Mouse (Mus musculus) layer of hippocampus, postnatal 36 days (tissue): ENCODE results near the gene Taf15. TPM values are rescaled to one million over a fixed set of nuclear protein-coding genes. Genes with fewer than 3 reads are reported as not detected.

Experiments
- DNase-seq, 2 experiments: peaks; one replicate each; pipeline ENCODE4 v3.0.0; 2022
- total RNA-seq, 2 experiments: library from RNA; stranded (reverse); gene quantifications; 2 replicates each; pipeline ENCODE4 v1.2.3; 2021

Taf15 gene
- total RNA-seq, 2 experiments from 2014 or later: 75.0 to 77.4 TPM

GRCm38 (mm10) chr11:83457912-83458601 lies 14.8 kb upstream of the Taf15 start:
- no peak for DNase-seq

DNA sequence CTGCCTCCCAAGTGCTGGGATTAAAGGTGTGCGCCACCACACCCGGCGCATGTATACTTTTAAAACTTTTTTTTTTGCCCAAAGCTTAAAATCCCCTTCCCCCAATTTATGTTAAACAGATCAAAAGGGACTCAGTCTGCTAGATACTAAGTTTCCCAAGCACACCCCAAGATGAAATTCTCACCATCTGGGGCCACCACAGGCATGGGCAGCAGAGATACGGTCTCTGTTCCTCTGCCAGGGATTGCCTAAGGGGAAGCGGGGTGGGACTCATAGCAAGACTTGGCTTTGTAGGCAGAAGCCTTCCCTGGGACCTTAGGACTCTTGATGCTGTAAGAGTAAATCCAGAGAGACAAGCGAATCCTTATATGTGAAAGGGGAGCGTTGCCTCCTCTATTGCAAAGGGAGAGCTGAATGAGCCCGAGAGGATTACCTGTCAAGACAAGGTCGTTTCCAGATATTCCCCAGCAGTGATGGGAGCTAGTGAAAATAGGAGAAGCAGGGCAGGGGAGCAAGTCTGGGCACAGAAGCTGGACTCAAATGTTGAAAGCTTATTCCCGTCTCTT lies 11.3 kb upstream of the Taf15 start:
- no peak for DNase-seq

GRCm38 (mm10) chr11:83462711-83463244 lies 10.1 kb upstream of the Taf15 start, which contains the start of gene Mmp28:
TSS of gene Mmp28 (minus strand) at chr11:83463071.
- DNase-seq: no peak

GRCm38 (mm10) chr11:83465976-83466375 lies 6.9 kb upstream of the Taf15 start:
- DNase-seq: no peak

DNA sequence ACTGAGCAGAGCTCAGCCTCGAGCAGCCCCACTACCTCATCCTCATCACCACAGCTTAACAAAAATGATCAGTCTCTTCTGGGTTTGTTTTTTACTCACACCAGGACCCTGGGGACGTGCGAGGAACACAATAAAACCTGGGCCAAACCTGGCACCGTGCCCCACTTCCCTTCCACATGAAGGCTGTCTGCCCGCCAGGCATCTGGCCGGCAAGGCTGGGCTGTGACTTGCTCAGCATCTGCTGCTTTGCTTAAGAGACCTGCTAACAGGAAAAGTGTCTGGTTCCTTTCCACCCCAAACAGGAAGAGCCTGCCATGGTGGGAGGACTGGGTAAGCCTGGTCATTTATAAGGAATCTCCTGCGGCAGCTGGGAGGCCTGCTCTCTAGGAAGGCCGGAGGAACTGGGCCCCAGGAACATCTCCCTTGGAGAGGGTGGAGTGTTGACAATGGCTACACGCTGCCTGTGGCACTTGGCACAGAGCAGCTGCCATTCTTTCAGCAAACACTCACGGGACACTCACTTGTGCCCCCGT lies 5.7 kb upstream of the Taf15 start:
- DNase-seq: no peak

DNA sequence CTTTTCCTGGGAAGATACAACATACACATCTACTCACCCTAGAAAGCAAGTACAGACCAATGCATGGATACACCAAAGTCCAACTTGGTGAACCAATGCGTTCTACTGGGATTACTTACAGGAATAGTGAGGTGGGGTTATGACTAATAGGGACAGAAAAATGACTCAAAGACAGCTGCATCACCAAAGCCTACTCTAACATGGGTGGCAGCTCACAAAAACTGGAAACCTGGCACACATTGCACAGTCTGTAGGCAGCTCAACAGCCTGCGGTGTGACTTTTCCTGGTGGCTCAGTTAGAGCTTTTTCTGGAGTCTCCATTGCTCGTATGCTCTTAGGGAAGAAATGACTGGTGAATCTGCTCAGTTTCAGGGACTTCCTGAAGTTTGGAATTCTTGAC lies 4.1 kb upstream of the Taf15 start:
- no peak for DNase-seq

DNA sequence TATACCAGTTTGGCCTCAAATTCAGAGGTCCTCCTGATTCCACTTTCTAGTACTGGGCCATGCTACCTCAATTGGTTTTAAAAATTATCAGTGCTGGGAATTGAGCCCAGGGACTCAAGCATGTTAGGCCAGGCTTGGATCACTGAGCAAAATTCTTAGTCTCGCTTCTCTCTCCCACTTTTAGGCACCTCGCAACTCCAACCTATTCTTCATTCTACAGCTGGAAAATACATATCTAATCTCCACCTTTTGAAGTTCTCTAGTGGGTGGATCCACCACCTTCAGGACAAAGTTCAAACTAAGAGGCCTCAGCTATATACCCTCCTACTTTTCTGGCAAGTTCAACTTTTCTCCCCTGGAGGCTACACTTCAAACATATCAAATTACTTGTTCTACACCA lies 1.1 kb upstream of the Taf15 start:
- DNase-seq: no peak

DNA sequence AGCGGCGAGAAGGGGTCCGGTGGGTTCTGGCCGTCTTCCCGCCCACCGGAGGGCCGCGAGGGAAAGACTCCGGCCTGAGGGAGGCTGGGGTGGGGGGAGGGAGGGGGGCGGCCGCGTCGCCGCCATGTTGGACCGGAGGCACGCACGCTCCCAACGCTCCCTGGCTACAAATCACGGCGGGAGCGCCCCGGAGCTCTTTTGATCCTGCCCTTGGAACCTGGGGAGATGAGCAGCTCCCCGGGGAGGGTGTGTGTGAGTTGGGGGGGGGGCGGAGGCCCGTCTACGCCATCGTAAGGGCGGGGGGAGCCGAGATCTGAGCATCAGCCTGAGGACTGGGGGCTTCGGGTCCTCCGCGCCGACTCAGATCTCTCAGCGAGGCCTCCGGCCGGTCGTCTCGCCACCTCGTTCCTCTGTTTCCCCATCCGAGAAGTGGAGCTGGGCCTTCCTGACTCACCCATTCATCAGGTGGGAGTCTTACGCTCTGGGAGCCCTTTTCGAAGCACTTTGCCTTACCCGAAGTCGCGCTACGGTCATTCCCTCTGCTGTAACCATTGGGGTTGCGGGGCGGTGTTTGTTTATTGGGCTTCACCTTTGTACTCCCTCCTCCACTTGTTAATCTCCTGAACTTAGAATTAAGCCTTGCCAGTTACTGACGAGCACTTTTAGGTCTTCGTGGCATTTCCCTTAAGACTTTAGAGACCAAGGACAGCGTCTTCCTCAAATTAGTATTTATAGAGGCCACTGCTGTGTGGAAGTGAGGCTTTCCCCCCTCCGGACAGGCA lies 540 bp downstream of the Taf15 start:
- no peak for DNase-seq

DNA sequence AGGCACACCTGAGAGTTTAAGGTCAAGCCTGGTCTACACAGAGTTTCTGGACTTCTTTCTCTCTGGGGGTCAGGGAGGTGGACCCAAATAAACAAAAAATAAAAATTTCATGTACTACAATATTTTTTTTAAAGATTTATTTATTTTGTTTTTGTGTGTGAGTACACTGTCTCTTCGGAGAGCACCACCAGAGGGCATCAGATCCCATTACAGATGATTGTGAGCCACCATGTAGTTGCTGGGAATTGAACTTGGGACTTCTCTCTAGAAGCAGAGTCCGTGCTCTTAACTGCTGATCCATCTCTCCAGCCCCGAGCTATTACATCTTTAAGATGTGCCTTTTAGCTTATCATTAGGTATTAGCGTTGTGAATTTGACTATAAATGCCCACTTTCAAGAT lies 18.6 kb downstream of the Taf15 start:
- no peak for DNase-seq

- DNase-seq: no peak
Measured at GRCm38 (mm10) chr11:83495571-83495970, 22.7 kb downstream of the Taf15 start.

DNA sequence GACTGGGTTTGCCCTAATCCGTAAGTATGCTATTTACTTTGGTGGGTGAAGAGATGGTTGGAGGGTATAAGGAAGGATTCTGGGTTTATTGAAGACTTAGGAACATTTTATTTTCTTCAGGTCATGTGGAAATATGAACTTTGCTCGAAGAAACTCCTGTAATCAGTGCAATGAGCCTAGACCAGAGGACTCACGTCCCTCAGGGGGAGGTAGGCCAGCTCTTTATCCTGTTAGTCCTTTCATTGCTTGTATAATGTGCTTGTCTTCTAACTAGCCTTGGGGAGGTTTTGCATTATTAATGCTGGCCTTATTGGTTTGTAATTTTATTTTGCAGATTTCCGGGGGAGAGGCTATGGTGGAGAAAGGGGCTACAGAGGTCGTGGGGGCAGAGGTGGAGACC lies 31.4 kb downstream of the Taf15 start:
- DNase-seq: no peak

DNA sequence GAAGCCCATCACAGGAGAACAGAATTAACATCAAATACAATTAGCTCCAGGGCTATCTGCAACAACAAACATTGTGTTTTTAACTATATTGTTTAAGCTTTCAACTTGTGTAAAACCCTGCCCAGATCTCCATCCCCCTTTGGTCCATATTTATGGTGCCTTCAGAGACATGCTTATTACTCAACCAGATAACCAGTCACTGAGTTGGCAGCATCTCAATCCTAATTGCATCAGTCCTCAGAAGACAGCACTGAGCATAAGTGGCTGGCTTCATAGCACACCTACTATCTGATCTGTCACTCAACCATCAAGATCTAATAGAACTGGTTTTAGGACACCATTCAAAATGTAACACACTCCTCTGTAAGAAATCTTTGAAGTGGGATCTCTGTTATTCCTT lies 36.6 kb downstream of the Taf15 start:
- DNase-seq: no peak

GRCm38 (mm10) chr11:83517153-83517552 lies 44.3 kb downstream of the Taf15 start:
- no peak for DNase-seq

GRCm38 (mm10) chr11:83518371-83518770 lies 45.5 kb downstream of the Taf15 start:
- DNase-seq: no peak

- no peak for DNase-seq
Measured at GRCm38 (mm10) chr11:83522075-83522474, 49.2 kb downstream of the Taf15 start, which contains the start of gene Heatr9. TSS of gene Heatr9 (minus strand) at chr11:83522175.

GRCm38 (mm10) chr11:83529024-83529423 lies 56.1 kb downstream of the Taf15 start:
- no peak for DNase-seq

GRCm38 (mm10) chr11:83530360-83530759 lies 57.5 kb downstream of the Taf15 start, which contains the start of gene Ccl5:
TSS of gene Ccl5 (minus strand) at chr11:83530518.
- no peak for DNase-seq

DNA sequence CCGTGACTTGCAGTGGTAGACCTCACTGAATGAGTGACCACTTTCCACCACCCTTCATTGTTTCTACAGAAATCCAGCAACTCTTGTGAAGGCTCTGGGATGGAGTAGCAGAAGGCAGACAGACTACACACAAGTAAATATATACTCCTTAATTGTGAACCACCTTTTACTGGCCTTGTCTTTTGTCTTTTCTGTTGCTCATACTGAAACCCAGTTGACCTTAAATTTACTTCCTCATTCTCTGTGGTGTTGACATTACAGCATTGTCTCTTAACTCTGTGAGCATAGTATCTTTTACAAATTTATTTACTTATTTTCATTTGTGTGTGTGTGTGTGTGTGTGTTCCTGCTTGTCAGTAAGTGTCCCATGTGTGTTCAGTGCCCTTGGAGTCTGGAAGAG lies 60.3 kb downstream of the Taf15 start:
- DNase-seq: no peak

GRCm38 (mm10) chr11:83534143-83534542 lies 61.3 kb downstream of the Taf15 start:
- no peak for DNase-seq

DNA sequence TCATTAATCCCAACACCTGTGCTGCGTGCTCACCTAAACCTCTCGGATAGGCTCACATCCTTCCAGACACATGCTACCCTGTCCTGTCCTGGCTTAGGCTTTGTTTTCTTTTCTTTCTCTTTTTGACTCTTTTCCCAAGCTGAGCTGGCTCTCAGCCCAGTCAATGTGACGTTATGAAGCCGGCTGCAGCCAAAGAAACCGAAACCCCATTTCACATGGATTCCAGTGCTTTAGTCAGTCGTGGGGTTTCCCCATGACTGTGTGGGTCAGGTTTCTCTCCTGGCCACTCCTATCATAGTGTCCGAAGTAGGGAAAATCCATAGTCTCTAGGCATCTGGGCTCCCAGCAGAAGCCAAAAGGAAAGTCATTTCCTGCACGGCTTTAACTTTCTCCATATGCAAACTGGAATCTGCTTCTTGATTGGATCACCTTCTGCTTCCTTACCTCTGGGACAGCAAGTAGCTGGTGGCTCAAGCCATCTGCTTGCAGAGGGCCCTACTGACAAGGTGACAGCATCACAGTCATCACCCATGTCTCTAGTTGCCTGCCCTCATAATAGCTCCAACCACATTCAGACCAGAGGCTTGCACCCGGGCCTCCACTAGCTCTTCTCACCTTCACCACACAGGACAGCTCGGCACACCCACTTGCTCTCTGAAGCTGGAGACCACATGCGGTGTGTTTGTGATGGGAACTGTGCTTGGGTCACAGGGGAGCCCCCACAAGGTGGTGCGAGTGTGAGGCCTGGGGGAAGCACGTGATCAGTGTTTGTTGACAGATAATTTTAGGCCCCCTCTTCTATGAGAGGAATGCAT lies 61.9 kb downstream of the Taf15 start:
- peak; percentile 34 to 56 for DNase-seq

DNA sequence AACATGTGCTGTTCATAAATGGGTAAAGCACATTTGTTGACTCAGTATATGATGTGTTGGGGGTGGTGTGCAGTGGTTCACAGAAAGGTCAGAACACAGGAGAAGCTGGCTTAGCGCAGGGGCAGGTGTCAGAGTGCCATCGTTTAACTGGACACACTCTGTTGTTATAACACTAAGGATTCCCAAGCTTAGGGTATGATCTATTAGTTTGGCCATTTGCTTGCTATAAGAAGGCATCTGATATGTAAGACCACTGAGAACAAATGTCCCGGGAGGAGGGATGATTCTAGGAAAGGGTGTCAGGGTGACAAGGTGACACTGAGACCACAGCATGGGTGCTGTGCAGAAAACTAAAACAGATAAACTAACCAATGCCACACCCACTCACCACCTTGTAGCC lies 63.9 kb downstream of the Taf15 start:
- no peak for DNase-seq

DNA sequence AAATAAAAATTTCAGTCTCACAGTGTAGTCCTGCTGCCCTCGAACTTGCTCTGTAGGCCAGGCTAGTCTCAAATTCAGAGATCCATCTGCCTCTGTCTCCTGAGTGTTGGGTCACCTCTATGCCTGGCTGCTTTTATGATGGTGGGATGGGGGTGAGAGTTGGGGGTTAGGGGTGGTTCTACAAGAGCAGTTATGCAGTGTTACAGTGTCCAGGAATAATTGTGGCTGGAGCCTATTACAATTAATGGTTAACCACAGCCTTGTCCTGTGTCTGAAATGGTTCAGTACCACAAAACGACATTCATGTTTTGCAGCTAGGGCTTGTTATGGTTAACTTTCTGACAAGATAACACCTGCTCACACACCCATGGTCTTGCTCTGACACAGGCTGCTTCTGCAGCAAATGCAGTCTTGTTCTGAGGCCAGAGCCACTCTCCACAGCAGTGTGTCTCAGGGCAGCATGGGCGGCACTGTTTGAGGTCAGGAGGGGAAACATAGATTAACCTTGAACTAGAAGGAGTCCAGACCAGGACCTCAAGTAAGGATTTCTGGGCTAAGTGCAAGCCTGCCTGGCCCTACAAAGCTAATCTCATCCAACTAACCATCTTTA lies 65.9 kb downstream of the Taf15 start:
- DNase-seq: no peak
